Mouse (Mus musculus): ENCODE measurements around the gene Clrn2.

DNA sequence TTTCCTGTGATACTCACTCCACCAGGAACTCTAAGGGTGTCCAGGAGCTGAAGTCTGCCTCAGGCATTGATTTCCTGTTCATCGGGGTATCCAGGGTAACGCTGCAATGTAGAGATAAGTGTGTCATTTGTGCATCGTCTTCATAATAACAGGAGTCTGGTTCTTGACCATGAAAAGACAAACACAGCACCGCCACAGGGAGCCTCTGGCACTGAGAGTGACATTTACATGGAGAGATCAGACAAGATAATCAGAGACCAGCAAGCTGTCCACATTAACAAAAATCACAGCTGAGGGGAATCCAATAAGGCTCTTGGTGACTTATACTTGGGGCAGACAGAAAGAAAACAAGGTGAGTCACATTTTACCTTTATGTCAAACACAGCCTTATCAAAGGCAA lies 15.7 kb upstream of the Clrn2 start:
- TF ChIP-seq FLI1 (IDR thresholded peaks at IDR 0.05; ENCODE audit: low read length) = no peak
- no peak for TF ChIP-seq GATA1 (IDR thresholded peaks at IDR 0.05; ENCODE audit: borderline replicate concordance, low read length)

Measured in megakaryocyte, embryonic 14.5 days (primary cell).